Mouse (Mus musculus) A20 (cell line): ENCODE measurements around the gene Slc9a7.
A peak's percentile ranks its signal among the peaks of the same experiment; 100 is the strongest.

Source experiments
- DNase-seq: peaks from one replicate; pipeline ENCODE4 v3.0.0-alpha.2; 2011; ENCODE audit warnings: low read depth, low spot score

Slc9a7 gene

GRCm38 (mm10) chrX:20291282-20292039, at the start of gene Slc9a7:
Gene Slc9a7, minus strand, starts transcription at chrX:20291807.
- peak; percentile 88 for DNase-seq

DNA sequence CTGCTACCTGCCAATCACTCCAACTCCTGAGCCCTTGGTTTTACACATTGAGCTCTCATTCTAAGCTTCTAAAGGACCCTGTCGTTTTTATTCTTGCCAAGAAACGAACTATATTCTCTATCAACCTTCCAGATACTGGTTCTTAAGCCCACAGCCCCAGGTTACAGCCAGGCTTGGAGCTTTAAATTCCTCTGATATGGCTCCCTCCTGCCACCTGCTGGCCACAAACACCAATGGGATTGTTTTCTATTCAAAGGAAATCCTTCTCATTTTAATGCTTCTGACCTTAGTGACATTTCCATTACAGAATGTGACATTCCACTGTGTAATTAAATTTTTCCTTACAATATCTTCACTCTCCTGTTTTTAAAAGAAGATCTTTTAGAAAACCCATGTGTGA, 44.1 kb upstream of the Slc9a7 start:
- DNase-seq = peak; percentile 54

GRCm38 (mm10) chrX:20332756-20333155, 41.1 kb upstream of the Slc9a7 start:
- no peak for DNase-seq

DNA sequence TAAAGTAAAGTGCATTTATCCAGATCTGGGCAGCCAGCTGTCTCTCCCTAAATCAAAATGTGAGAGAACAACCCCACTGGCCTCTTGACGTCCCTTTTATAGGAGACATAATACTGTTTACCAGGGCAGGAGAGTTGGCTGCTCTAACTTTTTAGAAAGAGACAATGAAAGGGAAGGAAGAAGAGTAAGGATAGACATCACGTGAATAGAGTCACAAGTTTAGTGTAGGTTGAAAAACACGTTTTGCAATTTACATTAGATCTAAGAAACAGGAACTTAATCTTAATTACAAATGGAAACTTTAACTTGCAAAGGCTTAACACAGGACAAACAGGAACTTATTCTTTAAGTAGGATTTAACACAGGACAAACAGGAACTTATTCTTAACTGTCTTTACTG, 15.6 kb upstream of the Slc9a7 start:
- peak; percentile 58 for DNase-seq

DNA sequence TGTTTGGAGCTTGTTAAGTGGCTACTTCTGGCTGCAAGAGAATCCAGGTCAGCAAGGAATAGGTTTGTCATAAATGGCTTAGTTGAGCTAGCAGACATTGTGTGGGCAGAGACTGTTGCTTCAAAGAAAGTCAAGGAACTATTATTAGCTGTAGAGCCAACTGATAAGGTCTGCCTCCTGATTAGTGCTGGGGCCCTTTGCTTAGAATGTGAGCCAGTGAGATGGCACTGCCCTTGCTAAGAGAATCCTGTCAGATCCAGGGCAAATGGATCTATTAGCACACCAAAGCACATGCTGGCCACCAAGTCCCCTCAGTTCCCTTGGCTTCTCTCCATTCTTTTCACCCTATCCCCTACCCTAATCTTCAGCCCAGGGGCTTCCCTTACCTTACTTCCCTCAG, 14.3 kb upstream of the Slc9a7 start:
- no peak for DNase-seq

DNA sequence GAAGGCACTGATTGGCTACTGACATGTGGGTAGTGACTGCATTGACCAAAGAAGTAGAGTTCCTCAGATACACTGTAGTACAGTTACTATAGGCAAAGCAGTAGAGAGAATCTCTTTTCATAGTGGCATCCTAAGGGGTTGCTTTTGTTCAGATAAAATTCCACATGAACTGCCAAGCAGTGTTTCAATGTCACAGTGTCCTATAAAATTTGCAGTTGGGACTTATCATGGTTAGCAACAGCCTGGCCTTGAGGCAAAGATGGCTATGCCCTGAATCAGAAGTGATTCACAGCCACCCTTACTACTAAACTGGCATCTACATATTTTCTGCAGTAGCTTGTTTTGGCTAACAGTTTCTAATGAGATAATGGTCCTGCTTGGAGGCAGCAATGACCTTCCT, 11.7 kb upstream of the Slc9a7 start:
- DNase-seq = no peak

DNA sequence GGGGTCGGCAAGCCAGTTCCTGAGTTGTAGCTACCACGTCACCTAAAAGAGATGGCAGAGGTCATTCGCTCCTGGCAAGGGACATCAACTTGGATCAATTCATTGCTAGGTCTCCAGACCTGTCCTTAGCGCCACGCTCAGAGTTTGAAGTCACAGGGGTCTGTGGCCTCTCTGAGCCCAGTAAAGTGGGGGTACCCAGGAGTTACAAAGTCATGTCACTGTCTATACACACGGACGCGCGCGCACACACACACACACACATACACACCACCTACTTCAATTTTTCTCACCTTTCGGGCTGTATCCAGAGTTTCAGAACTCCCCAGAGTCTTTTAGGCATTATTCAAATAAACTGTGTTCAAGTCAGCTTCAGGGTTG, 422 bp upstream of the Slc9a7 start:
- no peak for DNase-seq

DNA sequence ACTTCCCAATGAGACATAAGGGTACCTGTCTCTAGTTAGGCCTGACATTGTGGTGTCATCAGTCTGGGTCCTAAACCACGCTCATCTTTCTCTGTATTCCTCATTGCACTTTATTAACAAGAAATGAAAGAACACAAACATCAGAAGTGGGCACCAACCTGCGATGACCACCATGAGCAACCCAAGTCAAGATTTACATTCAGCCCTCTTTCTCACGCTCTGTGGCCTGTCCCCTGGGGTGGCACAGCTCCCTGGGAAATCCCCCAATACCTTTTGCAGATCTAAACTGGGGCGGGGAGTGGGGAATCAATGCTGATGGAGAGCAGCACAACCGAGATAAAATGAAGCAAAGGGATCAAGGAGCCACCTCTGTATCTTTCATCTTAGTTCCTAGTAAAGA, 892 bp downstream of the Slc9a7 start:
- DNase-seq = peak; percentile 71

DNA sequence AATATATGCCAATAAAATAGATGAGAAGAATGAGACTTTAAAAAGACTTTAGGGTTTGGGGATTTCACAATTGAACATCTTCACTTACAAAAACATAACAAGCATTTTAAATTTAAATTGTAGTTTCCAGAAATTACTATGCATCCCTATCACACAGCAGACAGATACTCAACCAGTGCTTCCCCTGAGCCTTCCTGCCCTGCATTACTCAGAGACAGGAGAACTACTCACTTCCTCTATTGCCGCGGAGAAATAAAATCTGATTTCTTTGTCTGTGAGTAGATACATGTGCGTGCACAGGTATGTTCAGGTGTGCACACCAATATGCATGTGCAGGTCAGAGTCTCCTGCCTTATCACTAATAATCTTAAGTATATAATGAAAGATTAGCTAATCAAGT, 2.9 kb downstream of the Slc9a7 start:
- DNase-seq = peak; percentile 67

- no peak for DNase-seq
Observed at GRCm38 (mm10) chrX:20286254-20286653, 5.4 kb downstream of the Slc9a7 start.

DNA sequence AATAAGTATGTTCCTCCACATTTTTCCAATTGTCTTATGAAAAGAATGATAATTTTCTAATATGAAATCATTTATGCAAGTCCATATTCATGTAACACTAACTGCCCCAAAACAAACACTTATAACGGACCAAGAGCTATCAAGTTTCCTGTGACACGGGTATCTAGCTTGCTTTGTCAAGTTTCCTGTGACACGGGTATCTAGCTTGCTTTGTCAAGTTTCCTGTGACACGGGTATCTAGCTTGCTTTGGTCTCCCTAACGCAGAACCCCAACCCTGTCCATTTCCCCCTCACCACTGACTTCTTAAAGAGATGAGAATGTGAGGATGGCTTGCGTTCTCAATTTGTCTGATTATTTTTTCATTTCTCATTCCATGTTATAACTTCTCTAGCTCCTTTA, 12.2 kb downstream of the Slc9a7 start:
- no peak for DNase-seq

DNA sequence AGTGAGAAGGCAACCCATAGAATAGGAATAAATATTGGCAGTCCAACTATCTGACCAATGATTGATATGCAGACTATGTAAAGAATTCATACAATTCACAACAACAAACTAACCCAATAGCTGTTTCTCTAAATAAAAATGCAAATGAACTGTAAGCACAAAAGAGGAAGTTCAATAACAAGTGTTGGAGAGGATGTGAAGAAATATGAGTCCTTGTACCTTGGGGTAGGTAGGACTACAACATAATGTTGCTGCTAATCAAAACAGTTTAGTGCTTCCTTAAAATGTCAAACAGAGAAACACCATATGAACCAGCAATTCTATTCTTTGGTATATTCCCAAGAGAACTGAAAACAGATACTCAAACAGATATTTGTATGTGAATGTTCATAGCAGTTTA, 17.8 kb downstream of the Slc9a7 start:
- DNase-seq = peak; percentile 47

- no peak for DNase-seq
Observed at GRCm38 (mm10) chrX:20271980-20272379, 19.6 kb downstream of the Slc9a7 start.

DNA sequence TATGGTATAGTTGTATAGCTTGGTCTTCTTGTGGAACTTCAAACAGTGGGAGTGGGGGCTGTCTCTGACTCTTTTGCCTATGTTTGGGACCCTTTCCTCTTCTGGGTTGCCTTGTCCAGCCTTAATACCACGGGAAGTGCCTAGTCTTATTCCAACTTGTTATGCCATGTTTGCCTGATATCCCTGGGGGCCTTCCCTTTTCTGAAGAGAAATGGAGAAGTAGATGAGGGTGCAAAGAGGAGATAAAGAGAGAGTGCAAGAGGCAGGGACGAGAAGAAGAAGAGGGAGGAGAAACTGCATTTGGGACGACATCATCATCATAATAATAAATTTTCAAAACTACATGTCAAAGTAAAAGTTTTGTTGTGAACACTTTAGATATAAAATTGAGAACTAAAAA, 21.6 kb downstream of the Slc9a7 start:
- no peak for DNase-seq

DNA sequence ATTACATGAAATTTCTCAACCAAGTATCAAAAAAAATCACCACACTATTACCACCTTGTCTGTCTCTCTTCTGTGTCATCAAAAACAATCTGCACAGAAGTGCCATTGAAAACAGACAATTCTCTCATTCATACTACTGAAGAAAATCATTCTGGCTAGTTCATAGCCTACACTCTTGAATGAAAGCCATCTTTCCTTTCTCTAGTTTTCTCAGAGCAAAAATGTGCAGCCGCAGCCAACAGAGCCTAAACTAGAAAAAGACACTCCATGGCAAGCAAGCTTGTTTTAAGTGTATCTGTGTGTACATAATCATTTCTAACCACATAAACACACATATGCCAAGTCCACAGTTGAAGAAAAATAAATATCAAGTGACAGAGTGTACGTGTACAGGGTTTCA, 27.2 kb downstream of the Slc9a7 start:
- no peak for DNase-seq

DNA sequence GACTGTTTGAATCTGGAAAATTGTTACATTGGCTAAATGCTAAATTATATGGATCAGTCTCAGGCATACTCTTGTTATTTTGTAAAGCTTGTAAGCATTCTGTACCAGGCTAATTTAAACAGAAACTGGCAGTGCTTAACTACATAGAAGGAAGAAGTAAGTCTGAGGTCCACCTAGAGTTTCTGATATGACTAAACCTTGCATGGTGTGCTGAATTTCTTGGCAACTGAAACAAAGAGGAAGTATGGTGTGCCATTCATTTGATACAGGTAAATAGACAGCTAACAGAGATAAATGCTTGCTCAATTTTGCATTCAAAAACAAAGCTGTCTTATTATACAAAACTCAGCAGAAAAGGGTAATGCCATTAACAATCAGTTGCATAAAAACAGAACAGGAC, 63.5 kb downstream of the Slc9a7 start:
- DNase-seq = peak; percentile 57

GRCm38 (mm10) chrX:20221486-20221885, 70.1 kb downstream of the Slc9a7 start:
- DNase-seq = peak; percentile 12

DNA sequence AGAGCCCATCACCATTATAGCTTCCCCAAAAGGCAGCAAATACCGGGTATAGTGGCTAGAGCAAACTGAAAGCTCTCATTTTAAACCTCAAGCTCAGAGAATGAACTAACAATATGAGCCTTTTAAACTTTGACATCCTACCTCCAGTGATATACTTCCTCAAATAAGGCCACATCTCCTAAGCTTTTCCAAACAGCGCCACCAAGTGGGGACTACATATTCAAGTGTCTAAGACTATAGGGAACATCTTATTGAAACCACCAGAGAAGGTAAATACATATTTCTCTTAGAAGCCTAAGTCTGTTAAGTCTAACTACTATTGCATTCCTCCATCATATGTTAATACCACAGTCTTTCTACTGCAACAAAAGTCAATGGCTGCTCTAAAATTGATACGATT, 106.0 kb downstream of the Slc9a7 start:
- DNase-seq = peak; percentile 25

DNA sequence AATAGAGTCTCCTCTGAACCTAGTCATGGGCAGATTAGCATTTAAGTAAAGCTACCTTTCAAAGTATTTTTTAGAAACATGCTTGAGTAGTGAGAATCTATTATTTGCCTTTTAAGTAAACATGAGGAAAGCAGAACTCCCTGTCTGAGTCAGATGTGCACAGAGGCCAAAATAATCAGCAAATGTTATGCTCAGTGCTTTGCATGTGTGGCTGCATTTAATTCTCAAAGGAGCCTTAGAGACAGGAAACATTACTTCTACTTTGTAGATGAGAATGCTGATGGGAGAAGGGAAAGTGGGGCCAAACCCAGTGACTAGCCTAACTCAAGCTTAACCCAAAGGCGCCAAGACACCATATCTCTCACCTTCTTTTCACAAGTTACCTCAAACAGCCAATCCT, 114.8 kb downstream of the Slc9a7 start:
- peak; percentile 43 for DNase-seq

- DNase-seq = no peak
Observed at GRCm38 (mm10) chrX:20168430-20168829, 123.2 kb downstream of the Slc9a7 start.

DNA sequence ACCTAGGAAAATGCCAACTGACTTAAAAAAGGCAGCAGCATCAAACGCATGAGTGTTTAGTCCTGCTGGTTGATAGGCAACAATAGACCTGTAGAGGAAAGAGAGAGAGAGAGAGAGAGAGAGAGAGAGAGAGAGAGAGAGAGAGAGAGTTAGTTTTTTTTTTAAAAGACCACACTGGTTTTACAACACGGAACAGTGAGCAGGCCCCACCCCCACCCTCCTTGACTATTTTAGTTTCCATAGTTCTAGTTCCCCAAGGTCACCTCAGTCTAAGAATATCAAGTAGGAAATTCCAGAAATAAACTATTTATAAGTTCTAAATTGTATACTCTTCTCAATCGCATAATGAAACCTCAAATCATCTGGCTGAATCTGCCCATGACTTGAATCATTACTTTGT, 126.6 kb downstream of the Slc9a7 start:
- DNase-seq = no peak

GRCm38 (mm10) chrX:20162322-20162711, 129.3 kb downstream of the Slc9a7 start:
- peak; percentile 41 for DNase-seq

GRCm38 (mm10) chrX:20161687-20162321, 129.8 kb downstream of the Slc9a7 start:
- no peak for DNase-seq

GRCm38 (mm10) chrX:20160301-20160700, 131.3 kb downstream of the Slc9a7 start:
- no peak for DNase-seq
